Comparison of ENCODE assay signal across 15 mouse cellular contexts in genomic region chr7:27342595-27342994, GRCm38 (mm10). TPM values are rescaled to one million over a fixed set of nuclear protein-coding genes. Genes with fewer than 3 reads are reported as not detected.
A peak's percentile ranks its signal among the peaks of the same experiment; 100 is the strongest.
DNase-seq lines count a peak whose midpoint lies in the region; ATAC-seq and TF ChIP-seq lines count a peak whose summit lies in the region.
"Had no signal": no experiment of that assay in that cellular context is flagged by ENCODE, and none has a peak within 500 bp of the region (broad histone marks: within the 10 kb centered on the region; RNA-seq: fewer than 3 reads in every experiment).

No protein-coding gene starts in this region.

- ATAC-seq in intestine, postnatal 0 days: no peak
- ATAC-seq in intestine, embryonic 16.5 days: no peak
- ATAC-seq in granulocyte monocyte progenitor cell, adult 5-6 weeks (replicated peaks; ENCODE audit: poor library complexity, severe bottlenecking): peak; percentile 86
- ATAC-seq in hindbrain, embryonic 12.5 days (ENCODE audit: low FRiP score): no peak
- ATAC-seq: hindbrain, embryonic 16.5 days had no signal

- H3K9me3 ChIP-seq in intestine, postnatal 0 days (ENCODE audit: control insufficient read depth): no peaks in the 10 kb centered on the region
- H3K9me3 ChIP-seq in intestine, embryonic 16.5 days (ENCODE audit: control insufficient read depth, low read length): no peaks in the 10 kb centered on the region
- H3K9me3 ChIP-seq in E14TG2a.4 (ENCODE audit: low read length): no peaks in the 10 kb centered on the region
- H3K9me3 ChIP-seq in hindbrain, embryonic 12.5 days (replicated peaks): no peaks in the 10 kb centered on the region
- H3K9me3 ChIP-seq: embryonic facial prominence, embryonic 15.5 days had no signal

- peaks cover 34% of the 10 kb centered on the region for H3K36me3 ChIP-seq in intestine, postnatal 0 days (ENCODE audit: control insufficient read depth, insufficient read depth)
- peaks cover 10% of the 10 kb centered on the region; the same call in 1 of the 2 replicates for H3K36me3 ChIP-seq in intestine, embryonic 16.5 days (ENCODE audit: control insufficient read depth, insufficient read depth, low read length)
- H3K36me3 ChIP-seq in E14TG2a.4 (ENCODE audit: insufficient read depth, low read length): peaks cover 55% of the 10 kb centered on the region
- peaks cover 59% of the 10 kb centered on the region for H3K36me3 ChIP-seq in hindbrain, embryonic 12.5 days

- DNase-seq in 3T3-L1 (ENCODE audit: low read depth, low spot score): peak; percentile 60
- no peak for DNase-seq in right cerebral cortex, adult 2 months (ENCODE audit: low spot score in 2 of 2)
- no peak for DNase-seq in kidney, adult 9 months
- DNase-seq: cerebellum, postnatal 14 days; kidney, postnatal 25 days; thymus, postnatal 36 days had no signal

- peaks cover 12% of the 10 kb centered on the region for H3K27me3 ChIP-seq in intestine, postnatal 0 days (replicated peaks; ENCODE audit: control insufficient read depth, insufficient read depth, low read length)
- H3K27me3 ChIP-seq in intestine, embryonic 16.5 days (replicated peaks; ENCODE audit: control insufficient read depth, insufficient read depth, low read length): no peaks in the 10 kb centered on the region; the same call in 1 of the 2 replicates
- H3K27me3 ChIP-seq in E14TG2a.4 (ENCODE audit: insufficient read depth, low read length): peaks cover 8% of the 10 kb centered on the region
- peaks cover 17% of the 10 kb centered on the region for H3K27me3 ChIP-seq in hindbrain, embryonic 12.5 days

- 57% methylated on average over 4 of the region's 4 CpGs for WGBS in intestine, postnatal 0 days
- 52% methylated on average over 4 of the region's 4 CpGs for WGBS in intestine, embryonic 16.5 days
- WGBS in hindbrain, embryonic 12.5 days: 33% methylated on average over 4 of the region's 4 CpGs

- no peak overlapping the region for H3K9ac ChIP-seq in intestine, postnatal 0 days (ENCODE audit: low read depth, low read length)
- H3K9ac ChIP-seq in intestine, embryonic 16.5 days (ENCODE audit: low read depth, low read length): no peak overlapping the region
- no peak overlapping the region for H3K9ac ChIP-seq in hindbrain, embryonic 12.5 days
- H3K9ac ChIP-seq: embryonic facial prominence, embryonic 15.5 days had no signal

- no peak overlapping the region for H3K4me2 ChIP-seq in intestine, postnatal 0 days (replicated peaks; ENCODE audit: low read depth)
- H3K4me2 ChIP-seq in intestine, embryonic 16.5 days (ENCODE audit: low read depth, low read length): no peak overlapping the region
- no peak overlapping the region for H3K4me2 ChIP-seq in hindbrain, embryonic 12.5 days (replicated peaks)
- H3K4me2 ChIP-seq: embryonic facial prominence, embryonic 15.5 days; heart, embryonic 11.5 days had no signal

- TF ChIP-seq CTCF in intestine, postnatal 0 days (IDR thresholded peaks at IDR 0.05; ENCODE audit: low read depth): peak; percentile 56
- peak; percentile 87 for TF ChIP-seq CTCF in E14TG2a.4 (conservative IDR thresholded peaks at IDR 0.05; ENCODE audit: low read length)

- H3K4me3 ChIP-seq in intestine, postnatal 0 days (ENCODE audit: low read depth, low read length): no peak overlapping the region
- no peak overlapping the region for H3K4me3 ChIP-seq in intestine, embryonic 16.5 days (ENCODE audit: low read length)
- peak overlapping the region; percentile 39 for H3K4me3 ChIP-seq in E14TG2a.4 (replicated peaks; ENCODE audit: low read length)
- no peak overlapping the region for H3K4me3 ChIP-seq in hindbrain, embryonic 12.5 days
- H3K4me3 ChIP-seq: embryonic facial prominence, embryonic 15.5 days had no signal

- no peak overlapping the region for H3K27ac ChIP-seq in intestine, postnatal 0 days (ENCODE audit: low read depth, low read length)
- H3K27ac ChIP-seq in intestine, embryonic 16.5 days (ENCODE audit: low read length): no peak overlapping the region
- no peak overlapping the region for H3K27ac ChIP-seq in hindbrain, embryonic 12.5 days
- H3K27ac ChIP-seq: embryonic facial prominence, embryonic 15.5 days had no signal

- H3K4me1 ChIP-seq in intestine, postnatal 0 days (replicated peaks; ENCODE audit: control insufficient read depth, insufficient read depth, low read length): no peaks in the 10 kb centered on the region
- 0 out of 2 replicates have a peak, but pooled peaks cover 2% of the 10 kb centered on the region for H3K4me1 ChIP-seq in intestine, embryonic 16.5 days (ENCODE audit: control insufficient read depth, insufficient read depth, low read length)
- H3K4me1 ChIP-seq in E14TG2a.4 (replicated peaks; ENCODE audit: low read depth, low read length): peaks cover 62% of the 10 kb centered on the region
- peaks cover 8% of the 10 kb centered on the region for H3K4me1 ChIP-seq in hindbrain, embryonic 12.5 days

RNA-seq across cellular contexts. Expression of gene Ltbp4, which starts 5.1 kb away (rescaled TPM):
- polyA plus RNA-seq in intestine, postnatal 0 days (2015; fragmentation: Nextera tagmentation; extraction: Ambion mirVana): 40.7 and 43.7 TPM in 2 replicates
- 70.2 and 79.2 TPM in 2 replicates for polyA plus RNA-seq in intestine, embryonic 16.5 days (2015; fragmentation: Nextera tagmentation; extraction: Ambion mirVana)
- not detected in 2 replicates for total RNA-seq in granulocyte monocyte progenitor cell, adult 5-6 weeks (2014; fragmentation: Nextera tagmentation)
- not detected in 2 replicates for total RNA-seq in granulocyte monocyte progenitor cell, adult 5-6 weeks (2017)
- 8.7 and 8.9 TPM in 2 replicates for polyA plus RNA-seq in hindbrain, embryonic 12.5 days (2016; fragmentation: Nextera tagmentation; extraction: Ambion mirVana)

RNA-seq across cellular contexts. Expression of gene Shkbp1, which starts 13.2 kb away (rescaled TPM):
- polyA plus RNA-seq in intestine, postnatal 0 days (2015; fragmentation: Nextera tagmentation; extraction: Ambion mirVana): 26.9 and 29.1 TPM in 2 replicates
- 35.6 and 37.8 TPM in 2 replicates for polyA plus RNA-seq in intestine, embryonic 16.5 days (2015; fragmentation: Nextera tagmentation; extraction: Ambion mirVana)
- 23.6 and 31.1 TPM in 2 replicates for total RNA-seq in granulocyte monocyte progenitor cell, adult 5-6 weeks (2014; fragmentation: Nextera tagmentation)
- total RNA-seq in granulocyte monocyte progenitor cell, adult 5-6 weeks (2017): 13.9 and 18.8 TPM in 2 replicates
- 72.4 and 76.2 TPM in 2 replicates for polyA plus RNA-seq in hindbrain, embryonic 12.5 days (2016; fragmentation: Nextera tagmentation; extraction: Ambion mirVana)

RNA-seq across cellular contexts. Expression of gene Gm20479, which starts 14.6 kb away (rescaled TPM):
- polyA plus RNA-seq in intestine, postnatal 0 days (2015; fragmentation: Nextera tagmentation; extraction: Ambion mirVana): 0.61 and 0.72 TPM in 2 replicates
- 1.6 TPM in 1 of 2 replicates, not detected in the other for polyA plus RNA-seq in intestine, embryonic 16.5 days (2015; fragmentation: Nextera tagmentation; extraction: Ambion mirVana)
- total RNA-seq in granulocyte monocyte progenitor cell, adult 5-6 weeks (2014; fragmentation: Nextera tagmentation): not detected in 2 replicates
- total RNA-seq in granulocyte monocyte progenitor cell, adult 5-6 weeks (2017): 1.5 TPM in 1 of 2 replicates, not detected in the other
- 0.43 and 0.59 TPM in 2 replicates for polyA plus RNA-seq in hindbrain, embryonic 12.5 days (2016; fragmentation: Nextera tagmentation; extraction: Ambion mirVana)
- total RNA-seq: left cerebral cortex, postnatal 14 days had no signal
- polyA plus RNA-seq: hindbrain, embryonic 16.5 days had no signal
